Mouse (Mus musculus): ENCODE results near the gene Npas4.
A peak's percentile ranks its signal among the peaks of the same experiment; 100 is the strongest.
"Not testable (repeated sequence)": the region's sequence is repeated elsewhere in the genome, so short reads cannot be mapped to it uniquely, and the experiment has no call there.

The Npas4 gene

DNA sequence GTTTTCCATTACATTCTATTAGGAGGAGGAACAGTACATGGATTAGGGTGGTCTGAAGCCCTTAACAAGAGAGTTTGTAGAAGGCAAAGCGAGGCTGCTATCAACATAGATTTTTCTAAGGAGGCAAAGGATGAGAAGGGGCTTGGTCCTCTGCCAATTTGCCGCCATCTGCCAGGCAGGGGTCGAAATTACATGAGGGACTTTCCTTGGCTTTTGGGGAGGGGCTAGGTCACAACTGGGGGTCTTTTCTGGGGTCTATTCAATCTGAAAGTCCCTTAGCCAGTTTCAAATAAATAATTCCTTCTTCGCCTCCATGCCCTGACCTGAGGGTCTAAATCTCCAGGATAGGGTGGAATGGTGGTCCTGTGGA is at the start of gene Npas4:
Npas4 (minus strand) TSS at position 61 of the 370 bp plus-strand sequence.
- no peak for DNase-seq (ENCODE audit: low spot score in 2 of 2)

DNA sequence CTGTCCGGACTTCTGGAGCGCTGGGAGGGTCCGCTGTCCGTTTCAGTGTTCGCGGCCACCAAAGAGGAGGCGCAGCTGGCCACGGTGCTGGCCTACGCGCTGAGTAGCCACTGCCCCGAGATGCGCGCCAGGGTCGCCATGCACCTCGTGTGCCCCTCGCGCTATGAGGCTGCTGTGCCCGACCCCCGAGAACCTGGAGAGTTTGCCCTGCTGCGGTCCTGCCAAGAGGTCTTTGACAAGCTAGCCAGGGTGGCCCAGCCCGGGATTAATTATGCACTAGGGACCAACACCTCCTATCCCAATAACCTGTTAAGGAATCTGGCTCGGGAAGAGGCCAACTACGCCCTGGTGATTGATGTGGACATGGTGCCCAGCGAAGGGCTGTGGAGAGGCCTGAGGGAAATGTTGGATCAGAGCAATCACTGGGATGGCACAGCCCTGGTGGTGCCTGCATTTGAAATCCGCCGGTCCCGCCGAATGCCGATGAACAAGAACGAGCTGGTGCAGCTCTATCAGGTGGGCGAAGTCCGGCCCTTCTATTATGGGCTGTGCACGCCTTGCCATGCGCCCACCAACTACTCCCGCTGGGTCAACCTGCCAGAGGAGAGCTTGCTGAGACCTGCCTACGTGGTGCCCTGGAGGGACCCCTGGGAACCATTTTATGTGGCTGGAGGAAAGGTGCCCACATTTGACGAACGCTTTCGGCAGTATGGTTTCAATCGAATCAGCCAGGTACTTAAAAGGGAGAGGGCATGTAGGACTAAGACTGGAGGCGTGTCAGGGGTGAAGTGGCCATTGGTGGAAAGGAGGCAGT is 49.4 kb upstream of the Npas4 start:
- DNase-seq (ENCODE audit: low spot score in 2 of 2), result no peak

DNA sequence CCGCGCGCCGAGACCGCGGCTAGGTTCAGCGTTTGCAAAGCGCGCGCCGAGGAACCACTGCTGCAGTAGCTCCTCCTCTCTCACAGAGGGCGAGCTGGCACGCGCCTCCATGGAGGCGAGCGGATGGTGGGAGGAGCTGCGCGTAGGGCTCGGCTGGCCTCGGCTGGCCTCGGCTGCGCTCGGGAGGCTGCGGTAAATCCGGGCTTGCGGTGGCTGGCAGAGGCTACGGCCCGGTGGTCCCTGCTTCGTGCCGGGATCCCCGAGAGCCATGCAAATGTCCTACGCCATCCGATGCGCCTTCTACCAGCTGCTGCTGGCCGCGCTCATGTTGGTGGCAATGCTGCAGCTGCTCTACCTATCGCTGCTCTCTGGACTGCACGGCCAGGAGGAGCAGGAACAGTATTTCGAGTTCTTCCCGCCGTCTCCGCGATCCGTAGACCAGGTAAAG is 48.6 kb upstream of the Npas4 start, which contains the start of the genes B4gat1 and AC124502.3:
B4gat1 (plus strand) TSS at position 118 of the 448 bp plus-strand sequence.
AC124502.3 (plus strand) TSS at position 183 of the 448 bp plus-strand sequence.
- peak; percentile 85 to 90 for DNase-seq (ENCODE audit: low spot score in 2 of 2)

DNA sequence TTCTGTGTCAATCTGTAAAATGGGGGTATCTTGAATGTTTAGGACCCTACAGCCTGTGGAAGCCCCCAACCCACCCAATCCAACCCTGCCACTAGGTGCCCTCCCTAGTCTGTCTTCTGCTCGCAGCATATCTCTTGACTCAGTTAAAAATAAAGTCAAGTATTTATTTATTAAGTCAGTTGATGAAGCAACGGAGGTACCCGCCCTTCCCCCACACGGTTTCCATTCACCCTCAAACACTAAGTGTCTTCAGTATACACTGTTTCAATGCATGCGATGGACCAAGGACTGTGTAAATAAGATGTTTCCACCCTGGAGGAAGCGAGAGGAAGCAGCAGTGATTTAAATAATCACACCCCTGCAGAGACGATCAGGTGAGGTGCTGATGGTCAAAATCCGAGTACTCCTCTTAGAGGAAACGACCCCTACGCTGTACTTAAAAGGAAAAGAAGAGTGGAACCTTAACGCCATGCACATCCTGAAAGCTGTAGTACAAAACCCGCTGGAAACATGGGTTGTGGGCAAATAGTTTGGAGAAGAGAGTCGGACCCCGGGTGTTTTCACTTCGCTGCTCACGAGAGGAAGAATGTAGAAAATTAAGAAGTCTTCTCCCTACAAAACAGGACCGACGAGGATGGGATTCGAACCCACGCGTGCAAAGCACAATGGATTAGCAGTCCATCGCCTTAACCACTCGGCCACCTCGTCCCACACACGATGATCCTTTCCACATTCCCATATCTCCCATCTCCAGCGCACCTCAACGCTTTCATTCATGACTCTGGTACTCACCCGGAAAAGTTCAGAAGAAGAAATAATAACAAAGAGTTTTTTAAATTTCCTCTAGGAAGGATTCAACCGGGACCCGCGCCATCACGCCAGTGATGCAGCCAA is 47.8 kb upstream of the Npas4 start:
- DNase-seq (ENCODE audit: low spot score in 2 of 2), result peak; percentile 68 to 84

DNA sequence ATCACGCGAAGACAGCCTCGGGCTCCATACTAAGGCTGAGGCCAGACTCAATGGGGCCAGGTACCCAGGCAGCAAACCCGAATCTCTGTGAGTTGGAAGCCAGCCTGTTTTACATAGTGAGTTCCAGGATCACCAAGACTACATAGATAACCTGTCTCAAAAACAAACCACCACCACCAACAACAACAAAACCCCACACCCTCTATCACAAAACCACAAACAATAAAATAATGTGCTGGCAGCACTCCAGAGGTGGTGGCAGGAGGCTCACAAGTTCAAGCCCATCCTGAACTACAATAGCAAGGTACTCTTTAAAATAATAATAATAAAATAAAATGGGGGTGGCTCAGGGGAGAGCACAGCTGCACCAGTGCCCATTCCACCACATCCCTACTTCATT is 46.5 kb upstream of the Npas4 start:
- no peak for DNase-seq (ENCODE audit: low spot score in 2 of 2)

DNA sequence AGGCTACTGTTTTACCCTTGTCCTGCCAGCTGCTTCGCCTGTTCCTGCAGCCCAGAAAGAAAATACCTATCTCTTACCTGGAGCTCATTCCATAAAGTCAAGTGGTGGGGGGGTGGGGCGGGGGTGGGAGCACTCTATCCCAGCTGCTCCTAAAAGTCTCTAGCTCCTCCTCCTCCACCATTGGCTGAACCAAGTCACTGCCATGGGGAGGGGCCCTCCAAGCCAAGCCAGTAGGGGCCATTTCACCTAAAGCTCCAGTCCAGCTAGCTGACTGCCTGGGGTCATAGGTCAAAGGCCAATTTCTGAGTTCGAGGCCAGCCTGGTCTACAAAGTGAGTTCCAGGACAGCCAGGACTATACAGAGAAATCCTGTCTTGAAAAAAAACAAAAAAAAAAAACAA is 42.6 kb upstream of the Npas4 start:
- no peak for DNase-seq (ENCODE audit: low spot score in 2 of 2)

DNA sequence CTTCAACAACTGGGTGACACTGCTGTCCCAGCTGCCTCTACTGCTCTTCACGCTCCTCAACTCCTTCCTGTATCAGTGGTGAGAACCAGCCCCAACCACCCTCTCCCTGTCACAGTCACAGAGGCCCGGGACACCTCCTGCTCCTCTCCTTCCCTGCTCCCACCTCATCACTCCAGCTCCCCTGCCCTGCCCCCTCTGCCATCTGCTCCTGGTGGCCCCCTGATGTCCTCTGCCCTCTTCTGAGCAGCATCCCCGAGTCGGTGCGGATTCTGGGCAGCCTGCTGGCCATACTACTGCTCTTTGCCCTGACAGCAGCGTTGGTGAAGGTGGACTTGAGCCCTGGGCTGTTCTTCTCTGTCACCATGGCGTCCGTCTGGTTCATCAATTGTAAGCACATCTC is 36.0 kb upstream of the Npas4 start:
- no peak for DNase-seq (ENCODE audit: low spot score in 2 of 2)

DNA sequence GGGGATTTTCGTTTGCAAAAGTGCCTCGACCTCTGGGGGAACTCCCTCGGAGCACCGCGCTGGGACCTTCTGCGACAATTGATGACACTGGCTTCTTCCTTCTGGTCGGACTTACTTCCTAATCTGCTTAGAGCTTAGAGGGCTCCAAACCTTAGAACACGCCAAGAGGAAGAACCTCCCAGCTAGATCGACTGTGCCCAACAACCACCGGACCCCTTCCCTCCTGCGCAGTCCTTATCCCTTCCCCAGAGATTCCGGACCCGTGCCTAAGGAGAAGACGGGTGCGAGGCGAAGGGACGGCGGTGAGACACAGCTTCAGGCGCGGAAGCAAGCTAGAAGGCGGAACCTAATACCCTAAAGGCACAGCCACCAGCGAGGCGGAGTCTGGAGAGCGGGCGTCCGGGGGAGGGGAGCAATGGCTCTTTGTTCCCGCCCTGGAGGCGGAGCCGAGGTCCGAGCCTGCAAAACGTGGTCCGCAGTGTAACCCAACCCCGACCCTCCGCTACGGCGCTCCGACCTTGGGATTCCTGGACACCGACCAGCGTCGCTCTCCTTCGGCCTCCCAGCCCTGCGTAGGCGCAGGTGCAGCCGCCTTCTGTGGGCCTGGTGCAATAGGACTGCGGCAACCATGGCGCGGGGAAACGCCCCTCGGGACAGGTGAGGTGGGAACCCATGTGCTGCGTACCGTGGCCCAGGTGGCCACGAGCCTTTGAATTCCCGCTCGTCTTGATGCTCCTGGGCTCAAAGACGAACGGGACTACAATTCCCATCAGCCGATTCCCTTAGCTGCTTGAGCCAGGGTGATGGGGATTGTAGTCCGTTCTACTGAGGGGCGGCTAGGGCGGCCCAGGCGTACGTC is 33.7 kb upstream of the Npas4 start, which contains the start of gene Slc29a2:
Slc29a2 (plus strand) TSS at position 240 of the 859 bp plus-strand sequence.
- peak; percentile 89 to 91 for DNase-seq (ENCODE audit: low spot score in 2 of 2)

DNA sequence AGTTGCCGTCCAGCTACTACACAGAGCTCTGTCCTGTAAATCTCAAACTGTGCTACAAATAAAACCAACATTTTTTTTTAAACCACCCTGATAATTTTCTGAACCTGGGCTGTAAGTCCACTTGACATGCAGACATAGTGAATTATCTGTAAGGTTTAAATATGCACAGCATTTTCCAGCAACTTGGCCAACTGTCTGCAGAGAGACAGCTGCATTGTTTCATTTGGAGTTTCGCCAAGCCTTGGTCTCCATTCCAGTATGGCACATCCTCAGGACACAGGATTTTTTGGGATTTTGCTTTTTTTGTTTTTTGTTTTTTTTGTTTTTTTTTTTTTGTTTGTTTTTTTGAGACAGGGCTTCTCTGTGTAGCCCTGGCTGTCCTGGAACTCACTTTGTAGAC is 31.3 kb upstream of the Npas4 start:
- DNase-seq (ENCODE audit: low spot score in 2 of 2), result no peak

DNA sequence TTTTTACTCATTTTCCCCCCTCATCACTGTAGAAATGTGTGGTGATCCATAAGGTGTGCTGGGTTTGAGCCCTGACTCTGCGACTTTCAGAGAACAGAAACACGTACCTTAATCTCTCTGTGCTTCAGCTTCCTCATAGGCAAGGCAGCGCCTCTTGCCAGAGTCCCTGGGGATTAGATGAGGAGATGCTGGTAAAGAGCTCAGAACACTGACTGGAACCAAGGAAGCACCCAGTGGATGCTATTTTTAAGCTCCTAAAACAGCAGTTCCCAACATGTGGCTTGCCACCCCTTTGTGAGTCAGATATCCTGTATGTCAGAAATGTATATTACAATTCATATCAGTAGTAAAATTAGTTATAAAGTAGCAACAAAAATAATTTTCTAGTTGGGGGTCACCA is 28.1 kb upstream of the Npas4 start:
- no peak for DNase-seq (ENCODE audit: low spot score in 2 of 2)

DNA sequence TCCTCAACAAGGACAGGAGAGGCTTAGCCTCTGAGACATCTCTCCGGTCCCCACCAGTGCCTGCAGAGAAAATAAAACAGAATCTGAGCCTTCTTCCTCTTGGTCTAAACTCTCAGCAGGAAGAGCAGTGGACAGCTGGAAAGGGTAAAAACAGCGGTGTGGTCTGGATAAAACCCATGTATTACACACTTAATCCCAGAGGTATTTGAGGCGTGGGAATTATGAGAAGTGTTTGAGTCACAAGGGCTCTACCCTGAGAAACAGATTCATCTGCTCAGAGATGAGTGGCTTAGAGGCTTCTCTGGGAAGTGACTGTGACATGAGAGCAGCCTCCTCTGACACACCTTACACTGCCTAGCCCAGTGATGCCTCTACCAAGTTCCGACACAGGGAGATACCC is 27.5 kb upstream of the Npas4 start:
- DNase-seq (ENCODE audit: low spot score in 2 of 2), result no peak

DNA sequence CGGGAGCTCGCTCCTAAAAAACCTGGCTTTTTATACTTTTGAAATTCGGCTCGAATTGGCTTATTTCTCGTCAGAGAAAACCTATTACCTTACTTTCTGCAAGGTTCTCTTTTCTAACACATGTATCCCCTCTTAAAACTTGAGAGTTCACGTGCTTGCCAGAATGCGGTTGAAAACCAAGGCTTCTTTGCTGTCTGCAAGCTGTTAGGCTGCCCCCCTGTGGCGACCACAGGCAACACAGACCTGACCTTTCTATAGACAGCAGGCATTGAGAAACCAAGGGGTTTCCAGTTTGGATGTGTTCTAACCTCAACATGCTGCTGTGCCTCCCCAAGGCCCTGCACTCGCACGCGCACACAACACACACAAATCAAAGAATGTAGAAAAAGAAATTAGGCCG is 26.7 kb upstream of the Npas4 start:
- peak in 1 of 2 experiments; percentile 72 for DNase-seq (ENCODE audit: low spot score in 2 of 2)

DNA sequence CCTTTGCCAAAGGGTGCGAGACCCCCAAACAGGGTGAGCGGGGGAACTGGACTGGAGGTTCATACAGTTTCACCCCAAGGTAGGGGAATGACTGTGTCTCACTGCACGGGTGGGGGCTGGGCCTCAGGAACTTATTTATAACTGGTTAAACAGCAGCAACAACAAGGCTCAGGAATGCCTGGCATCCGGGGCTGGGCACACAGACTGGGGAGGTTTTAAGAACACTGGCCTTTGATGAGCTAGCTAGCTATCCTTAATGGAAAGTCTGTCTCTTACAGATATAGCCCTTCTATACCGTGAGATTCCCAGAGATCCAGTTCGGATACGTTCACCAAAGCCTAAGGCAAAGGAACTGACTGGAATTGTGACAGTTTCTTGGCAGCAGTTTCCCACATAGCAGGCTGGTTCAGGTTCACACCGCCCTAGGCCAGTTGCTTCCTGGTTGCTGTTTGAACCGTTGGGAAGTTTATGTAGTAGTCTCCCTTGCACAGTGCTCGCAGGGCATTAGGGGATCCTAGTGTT is 26.2 kb upstream of the Npas4 start:
- no peak for DNase-seq (ENCODE audit: low spot score in 2 of 2)

DNA sequence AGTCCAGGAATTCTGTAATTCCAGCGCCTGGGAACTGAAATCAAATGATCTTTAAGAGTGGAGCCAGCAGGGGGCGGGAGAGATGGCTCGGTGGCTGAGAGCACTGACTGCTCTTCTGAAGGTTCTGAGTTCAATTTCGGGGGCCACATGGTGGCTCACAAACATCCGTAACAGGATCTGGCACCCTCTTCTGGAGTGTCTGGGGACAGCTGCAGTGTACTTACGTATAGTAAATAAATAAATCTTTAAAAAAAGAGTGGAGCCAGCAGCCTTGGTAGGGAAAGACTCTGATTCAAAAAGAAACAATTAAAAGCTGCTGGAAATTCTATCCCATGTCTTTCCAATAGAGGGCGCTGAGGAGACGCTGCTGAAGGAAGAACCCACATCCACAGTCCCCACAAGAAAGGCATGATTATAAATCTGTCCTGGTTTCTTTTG is 24.9 kb upstream of the Npas4 start:
- DNase-seq (ENCODE audit: low spot score in 2 of 2), result no peak

DNA sequence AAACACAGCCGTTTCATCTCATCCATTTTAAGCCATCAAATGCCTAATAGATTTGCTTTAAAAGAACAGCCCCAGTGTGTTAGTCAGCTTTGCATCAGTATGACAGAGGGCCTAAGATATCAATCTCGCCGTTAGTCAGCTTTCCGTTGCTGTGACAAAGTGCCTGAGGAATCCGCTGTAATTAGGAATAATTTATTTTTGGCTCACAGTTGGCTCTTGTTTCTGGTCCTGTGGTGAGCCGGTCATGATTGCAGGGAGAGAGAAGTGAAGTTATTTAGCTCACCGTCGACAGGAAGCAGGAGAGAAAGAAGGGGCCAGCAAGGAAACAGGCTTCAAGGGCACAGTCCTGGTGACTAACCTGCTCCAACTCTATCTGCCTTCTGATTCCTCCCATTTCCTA is 23.0 kb upstream of the Npas4 start:
- DNase-seq (ENCODE audit: low spot score in 2 of 2), result no peak

DNA sequence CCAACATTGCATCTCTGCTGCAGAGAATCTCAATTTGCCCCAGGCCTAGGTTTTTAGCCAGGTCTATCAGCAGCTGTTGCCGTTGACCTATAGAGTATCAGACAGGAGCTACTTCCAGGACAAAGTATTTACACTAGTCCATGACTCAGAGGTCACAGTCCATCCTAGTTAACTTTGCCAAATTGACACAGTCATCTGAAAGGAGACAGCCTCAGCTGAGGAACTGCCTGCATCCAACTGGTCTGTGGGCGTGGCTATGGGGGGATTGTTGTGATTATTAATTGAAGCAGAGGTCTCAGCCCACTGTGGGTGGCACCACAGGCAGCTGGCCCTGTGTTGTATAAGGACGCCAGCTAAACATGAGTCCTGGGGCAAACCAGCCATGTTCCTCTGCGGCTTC is 14.8 kb upstream of the Npas4 start:
- no peak for DNase-seq (ENCODE audit: low spot score in 2 of 2)

DNA sequence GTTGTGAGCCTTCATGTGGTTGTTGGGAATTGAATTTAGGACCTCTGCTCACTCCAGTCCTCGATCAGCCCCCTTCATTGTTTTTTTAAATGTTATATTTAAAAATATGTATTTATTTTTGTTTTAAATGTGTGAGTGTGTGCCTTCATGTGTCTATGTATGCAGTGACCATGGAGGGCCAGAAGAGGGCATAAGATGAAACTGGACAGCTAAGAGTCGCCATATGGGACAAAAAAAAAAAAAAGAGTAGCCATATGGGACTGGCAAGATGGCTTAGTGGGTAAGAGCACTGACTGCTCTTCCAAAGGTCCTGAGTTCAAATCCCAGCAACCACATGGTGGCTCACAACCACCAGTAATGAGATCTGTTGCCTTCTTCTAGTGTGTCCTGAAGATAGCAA is 13.5 kb upstream of the Npas4 start:
- DNase-seq (ENCODE audit: low spot score in 2 of 2), result not testable (repeated sequence)

DNA sequence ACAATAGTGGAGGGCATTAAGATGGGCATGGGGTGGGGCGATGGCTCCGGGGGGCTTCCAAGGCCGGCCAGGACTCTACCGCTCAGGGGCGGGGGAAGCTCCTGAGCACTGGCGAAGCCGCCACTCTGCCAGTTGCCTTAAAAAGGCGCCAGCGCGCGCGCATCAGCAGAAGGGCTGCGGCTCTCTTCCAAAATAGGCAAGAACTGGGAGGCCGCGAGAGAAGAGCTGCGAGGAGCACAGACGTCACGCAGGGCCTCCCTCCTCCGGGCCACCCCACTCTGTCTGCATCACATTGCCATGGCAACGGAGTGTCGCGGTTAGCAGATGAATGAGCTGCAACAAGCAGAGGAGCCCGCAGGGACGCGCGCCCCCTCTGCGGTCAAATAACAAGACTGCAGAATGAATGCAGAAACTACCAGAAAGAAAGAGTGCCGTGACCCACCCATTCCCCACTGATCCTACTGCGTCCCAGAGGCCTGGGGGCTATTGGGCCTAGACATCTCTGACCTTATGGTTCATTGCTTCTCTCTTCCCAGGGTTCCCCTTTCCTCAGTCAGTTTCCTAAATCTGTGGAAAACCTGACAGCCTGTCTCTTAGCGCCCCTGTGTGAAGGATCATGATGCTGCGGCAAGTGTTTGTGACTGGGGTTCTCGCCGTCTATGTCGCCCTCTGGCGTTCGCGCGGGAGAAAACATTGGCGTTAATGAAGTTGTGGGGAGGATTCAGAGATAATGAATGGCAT is 11.7 kb upstream of the Npas4 start:
- DNase-seq (ENCODE audit: low spot score in 2 of 2), result peak; percentile 61 to 76

DNA sequence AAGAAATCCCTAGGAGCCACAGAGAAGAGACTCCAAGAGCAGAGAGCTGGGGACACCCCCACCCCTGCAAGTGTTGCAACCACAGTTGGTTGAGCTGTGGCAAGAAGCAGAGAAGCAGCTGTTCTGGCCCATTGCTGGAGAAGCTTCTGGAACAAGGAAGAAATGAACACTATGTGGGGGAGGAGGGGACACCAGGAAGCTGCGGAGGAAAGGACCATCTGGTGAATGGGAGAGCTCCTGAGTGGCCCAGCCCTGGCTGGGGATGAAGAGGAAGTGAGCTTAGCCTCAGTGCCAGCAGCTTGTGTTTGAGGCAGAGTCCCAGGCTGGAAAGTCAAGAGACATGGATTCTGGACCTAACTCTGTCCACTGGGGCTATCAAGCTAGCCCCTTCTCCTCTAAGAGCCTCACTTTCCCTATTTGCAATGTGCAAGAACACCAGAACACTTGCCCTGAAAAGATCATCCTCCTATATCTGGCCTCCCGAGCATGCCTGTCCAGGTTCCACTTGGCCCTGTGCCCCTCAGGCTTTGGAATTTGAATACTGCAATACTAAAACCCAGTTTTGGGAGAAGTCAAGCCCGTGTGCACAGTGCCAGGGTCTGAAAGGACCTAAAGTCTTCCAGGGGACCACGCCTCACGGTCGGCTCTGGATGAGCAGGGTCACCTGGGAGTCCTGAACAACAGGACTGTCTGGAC is 9.5 kb upstream of the Npas4 start:
- DNase-seq (ENCODE audit: low spot score in 2 of 2), result no peak

DNA sequence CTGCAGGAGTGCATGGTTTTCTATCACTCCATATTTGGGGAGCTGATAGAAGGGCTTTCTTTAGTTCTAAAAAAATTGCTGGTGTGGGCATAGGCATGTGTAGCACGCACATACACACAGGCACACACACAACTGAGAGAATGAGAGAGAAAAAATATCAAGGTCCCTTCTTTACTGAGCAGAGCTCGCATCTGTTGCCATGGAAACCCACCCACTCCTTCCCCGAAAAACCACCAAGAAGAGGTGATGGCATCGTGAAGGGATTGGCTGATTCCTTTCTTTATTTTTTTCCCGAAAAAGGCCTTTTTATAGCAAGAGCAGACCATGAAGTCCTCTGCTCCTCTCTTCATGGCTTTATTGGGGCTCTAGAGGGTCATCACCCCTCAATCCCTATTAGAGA is 3.9 kb upstream of the Npas4 start:
- DNase-seq (ENCODE audit: low spot score in 2 of 2), result no peak
